Mouse (Mus musculus) midbrain, embryonic 11.5 days (tissue): ENCODE measurements around the gene Mrpl21. TPM values are rescaled to one million over a fixed set of nuclear protein-coding genes. Genes with fewer than 3 reads are reported as not detected.
A peak's percentile ranks its signal among the peaks of the same experiment; 100 is the strongest.

ENCODE experiments used
- ATAC-seq: fragments of 200-750 bp; cut with Nextera tagmentation; 2 replicates; pipeline ENCODE4 v1.8.0; 2017; ENCODE audit warnings: moderate TSS enrichment, moderate library complexity; ENCODE audit not compliant: low FRiP score
- DNase-seq: peaks from one replicate; pipeline ENCODE4 v3.0.0; 2015; ENCODE audit warnings: low spot score; ENCODE audit errors: missing footprints
- H3K27ac ChIP-seq: fragments of 300-500 bp; sonication (generic); 2 replicates; pipeline ENCODE4 v1.5.1; 2014; ENCODE audit warnings: low read depth, low read length
- H3K27me3 ChIP-seq: fragments of 300-500 bp; sonication (generic); 2 replicates; pipeline ENCODE4 v1.6.1; 2014; ENCODE audit warnings: mild to moderate bottlenecking, low read length, moderate library complexity, mixed read lengths; ENCODE audit not compliant: control insufficient read depth, insufficient read depth
- H3K36me3 ChIP-seq: fragments of 300-500 bp; sonication (generic); 2 replicates; pipeline ENCODE4 v1.6.1; 2014; ENCODE audit warnings: mild to moderate bottlenecking, low read length, moderate library complexity, mixed read lengths; ENCODE audit not compliant: control insufficient read depth, insufficient read depth
- H3K4me1 ChIP-seq: fragments of 300-500 bp; sonication (generic); 2 replicates; pipeline ENCODE4 v1.6.1; 2014; ENCODE audit warnings: low read length; ENCODE audit not compliant: control insufficient read depth, insufficient read depth
- H3K4me2 ChIP-seq: fragments of 300-500 bp; sonication (generic); 2 replicates; pipeline ENCODE4 v1.6.1; 2014; ENCODE audit warnings: mild to moderate bottlenecking, moderate library complexity
- H3K4me3 ChIP-seq: fragments of 300-500 bp; sonication (generic); 2 replicates; pipeline ENCODE4 v1.5.1; 2014; ENCODE audit warnings: low read depth, low read length
- H3K9ac ChIP-seq: fragments of 300-500 bp; sonication (generic); 2 replicates; pipeline ENCODE4 v1.6.1; 2014; ENCODE audit warnings: low read length
- H3K9me3 ChIP-seq: fragments of 300-500 bp; sonication (generic); 2 replicates; pipeline ENCODE4 v1.6.1; 2016; ENCODE audit warnings: low read length; ENCODE audit not compliant: control insufficient read depth
- WGBS: fragments of 180-500 bp; shearing (Covaris S2); extraction: QIAGEN DNeasy Blood & Tissue Kit; methylation state at CpG from one replicate; pipeline ENCODE4 v1.1.7; 2014; 5-methylcytosine and 5-hydroxymethylcytosine counted together
- polyA plus RNA-seq: library from polyadenylated mRNA; unstranded; fragments of >200 nt; fragmentation: Nextera tagmentation; extraction: Ambion mirVana; gene quantifications from 2 replicates; pipeline ENCODE4 v1.2.1, GENCODE M21; 2014

Gene Mrpl21
- polyA plus RNA-seq, result 125 and 131 TPM in 2 replicates

GRCm38 (mm10) chr19:3282572-3283467 lies at the start of gene Mrpl21, which contains the start of gene Ighmbp2:
Gene Mrpl21, plus strand, starts transcription at chr19:3282901.
Gene Ighmbp2, minus strand, starts transcription at chr19:3283017.
- Histone ChIP-seq H3K9me3 (no peaks in the 10 kb centered on the region), H3K4me2 (peak within 1 kb of the TSS; percentile 74), H3K4me3 (peak within 1 kb of the TSS; percentile 83), H3K9ac (peak within 1 kb of the TSS; percentile 88), H3K4me1 (peaks cover 14% of the 10 kb centered on the region), H3K27me3 (no peaks in the 10 kb centered on the region), H3K36me3 (no peaks in the 10 kb centered on the region), H3K27ac (peak within 1 kb of the TSS; percentile 45; the same call in 1 of the 2 replicates)
- ATAC-seq (peak; percentile 93), DNase-seq (peak; percentile 99)
- under 1% methylated on average over 49 of the region's 49 CpGs for WGBS

DNA sequence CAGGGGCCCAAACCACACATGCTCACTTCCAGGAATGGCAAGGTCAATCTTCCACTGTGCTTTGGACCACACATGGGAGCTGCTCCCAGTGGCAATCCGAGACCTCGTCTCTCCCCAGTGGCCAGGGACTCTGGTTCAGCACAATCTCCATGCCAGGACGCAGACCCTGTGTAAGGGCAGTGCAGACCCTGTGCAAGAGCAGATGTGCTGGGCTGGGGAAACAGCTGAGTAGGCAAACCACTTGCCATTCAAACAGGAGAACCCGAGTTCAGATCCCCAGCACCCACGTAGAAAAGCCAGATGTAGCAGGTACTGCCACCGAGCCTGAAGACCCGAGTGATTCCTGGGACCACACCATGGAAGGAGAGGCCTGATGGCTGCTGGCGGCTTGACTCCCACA lies 22.7 kb upstream of the Mrpl21 start:
- peaks cover 16% of the 10 kb centered on the region for H3K36me3 ChIP-seq
- WGBS, result 88% methylated on average over 8 of the region's 8 CpGs
- no peak overlapping the region for H3K9ac ChIP-seq
- H3K4me2 ChIP-seq, result no peak overlapping the region
- H3K4me1 ChIP-seq, result no peaks in the 10 kb centered on the region
- H3K9me3 ChIP-seq, result no peaks in the 10 kb centered on the region
- H3K27me3 ChIP-seq, result no peaks in the 10 kb centered on the region
- no peak overlapping the region for H3K27ac ChIP-seq
- no peak overlapping the region for H3K4me3 ChIP-seq
- no peak for DNase-seq
- ATAC-seq, result no peak

GRCm38 (mm10) chr19:3260591-3260990 lies 22.1 kb upstream of the Mrpl21 start:
- no peaks in the 10 kb centered on the region for H3K27me3 ChIP-seq
- DNase-seq (no peak), ATAC-seq (no peak)

DNA sequence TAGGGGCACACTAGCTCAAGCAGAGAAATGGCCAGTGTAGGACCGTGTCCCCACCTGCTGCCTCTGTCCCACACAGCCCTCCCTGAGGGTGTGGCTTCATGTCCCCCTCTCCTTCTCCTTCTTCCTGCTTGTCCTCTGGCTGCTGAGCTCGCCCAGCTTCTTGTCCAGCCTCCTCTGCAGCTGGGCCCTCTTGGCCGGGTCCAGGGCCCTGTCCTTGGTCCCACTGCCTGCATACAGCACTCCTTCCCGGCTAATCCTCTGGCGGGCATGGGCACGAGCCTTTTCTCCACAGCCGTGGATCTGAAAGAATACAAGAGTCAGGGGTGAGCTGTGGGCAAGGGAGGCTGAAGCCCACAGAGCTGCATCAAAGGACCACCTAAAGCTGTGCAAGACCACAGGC lies 21.4 kb upstream of the Mrpl21 start:
- H3K4me2 ChIP-seq, result no peak overlapping the region
- ATAC-seq (no peak), DNase-seq (no peak)
- peaks cover 21% of the 10 kb centered on the region for H3K36me3 ChIP-seq
- H3K27ac ChIP-seq, result no peak overlapping the region
- no peaks in the 10 kb centered on the region for H3K4me1 ChIP-seq
- H3K9ac ChIP-seq, result no peak overlapping the region
- no peak overlapping the region for H3K4me3 ChIP-seq
- no peaks in the 10 kb centered on the region for H3K27me3 ChIP-seq
- WGBS, result 84% methylated on average over 7 of the region's 7 CpGs
- no peaks in the 10 kb centered on the region for H3K9me3 ChIP-seq

More at GRCm38 (mm10) chr19:3260591-3260990, 22.1 kb upstream of the Mrpl21 start:
- H3K9ac ChIP-seq, result no peak overlapping the region
- no peaks in the 10 kb centered on the region for H3K4me1 ChIP-seq
- 93% methylated on average over 3 of the region's 3 CpGs for WGBS
- no peak overlapping the region for H3K4me3 ChIP-seq
- no peak overlapping the region for H3K4me2 ChIP-seq
- no peaks in the 10 kb centered on the region for H3K9me3 ChIP-seq
- H3K27ac ChIP-seq, result no peak overlapping the region
- peaks cover 21% of the 10 kb centered on the region for H3K36me3 ChIP-seq

- ATAC-seq (no peak; the same call in 1 of the 2 replicates), DNase-seq (no peak)
- WGBS, result 89% methylated on average over 12 of the region's 12 CpGs
- H3K27ac ChIP-seq, result no peak overlapping the region
- H3K9ac ChIP-seq, result no peak overlapping the region
- H3K4me3 ChIP-seq, result no peak overlapping the region
- H3K4me1 ChIP-seq, result no peaks in the 10 kb centered on the region
- H3K27me3 ChIP-seq, result no peaks in the 10 kb centered on the region
- H3K4me2 ChIP-seq, result no peak overlapping the region
- H3K36me3 ChIP-seq, result peaks cover 21% of the 10 kb centered on the region
- H3K9me3 ChIP-seq, result no peaks in the 10 kb centered on the region
Measured at GRCm38 (mm10) chr19:3261764-3262525, 20.8 kb upstream of the Mrpl21 start.

DNA sequence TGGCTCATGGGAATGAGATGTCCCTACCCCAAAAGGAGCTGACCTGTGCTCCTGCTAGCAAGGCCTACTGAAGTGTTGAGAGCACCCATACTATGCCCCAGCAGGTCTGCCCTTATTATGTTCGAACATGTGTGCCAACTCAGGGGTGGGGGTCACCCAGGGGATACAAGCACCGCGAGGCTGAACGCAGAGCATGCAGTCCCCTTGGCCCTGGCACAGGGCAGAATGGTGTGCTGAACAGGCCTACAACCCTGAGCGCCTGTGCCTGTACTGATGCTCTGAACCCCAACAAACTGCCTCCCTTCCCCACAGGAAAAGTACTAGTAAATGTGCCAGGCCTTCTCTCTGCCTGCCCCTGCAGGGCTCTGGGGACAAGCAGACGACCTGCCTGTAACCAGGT lies 18.4 kb upstream of the Mrpl21 start:
- no peak for ATAC-seq
- Histone ChIP-seq H3K4me1 (no peaks in the 10 kb centered on the region), H3K27me3 (no peaks in the 10 kb centered on the region), H3K9me3 (no peaks in the 10 kb centered on the region), H3K9ac (no peak overlapping the region), H3K27ac (no peak overlapping the region), H3K4me3 (no peak overlapping the region), H3K36me3 (peaks cover 33% of the 10 kb centered on the region), H3K4me2 (no peak overlapping the region)
- WGBS, result 94% methylated on average over 6 of the region's 6 CpGs
- DNase-seq, result no peak

- Histone ChIP-seq H3K27me3 (no peaks in the 10 kb centered on the region), H3K9ac (no peak overlapping the region), H3K36me3 (peaks cover 34% of the 10 kb centered on the region), H3K4me1 (no peaks in the 10 kb centered on the region), H3K9me3 (no peaks in the 10 kb centered on the region), H3K4me2 (no peak overlapping the region), H3K27ac (no peak overlapping the region), H3K4me3 (no peak overlapping the region)
- ATAC-seq, result no peak
- no peak for DNase-seq
- 89% methylated on average over 9 of the region's 9 CpGs for WGBS
Measured at GRCm38 (mm10) chr19:3265180-3265579, 17.5 kb upstream of the Mrpl21 start.

- no peak overlapping the region for H3K4me3 ChIP-seq
- no peak overlapping the region for H3K27ac ChIP-seq
- 90% methylated on average over 4 of the region's 5 CpGs for WGBS
- no peak for ATAC-seq
- H3K27me3 ChIP-seq, result no peaks in the 10 kb centered on the region
- H3K4me1 ChIP-seq, result no peaks in the 10 kb centered on the region
- H3K36me3 ChIP-seq, result peaks cover 37% of the 10 kb centered on the region
- no peak overlapping the region for H3K9ac ChIP-seq
- H3K9me3 ChIP-seq, result no peaks in the 10 kb centered on the region
- H3K4me2 ChIP-seq, result no peak overlapping the region
- DNase-seq, result no peak
Measured at GRCm38 (mm10) chr19:3266136-3266535, 16.6 kb upstream of the Mrpl21 start.

- Histone ChIP-seq H3K4me1 (no peaks in the 10 kb centered on the region), H3K4me2 (no peak overlapping the region), H3K9me3 (no peaks in the 10 kb centered on the region), H3K27me3 (no peaks in the 10 kb centered on the region), H3K27ac (no peak overlapping the region), H3K9ac (no peak overlapping the region), H3K36me3 (peaks cover 33% of the 10 kb centered on the region), H3K4me3 (no peak overlapping the region)
- 94% methylated on average over 4 of the region's 4 CpGs for WGBS
- no peak for DNase-seq
- ATAC-seq, result no peak
Measured at GRCm38 (mm10) chr19:3266676-3267075, 16.0 kb upstream of the Mrpl21 start.
